Mouse (Mus musculus) G1E (cell line): ENCODE results near the gene Cdiptos.

Experiments
- CTCF ChIP-seq: IDR thresholded peaks from 2 replicates; pipeline ENCODE4 v1.5.1; 2012; ENCODE audit warnings: low read depth, low read length, inconsistent platforms, mixed read lengths
- GATA1 ChIP-seq: IDR thresholded peaks from 2 replicates; pipeline ENCODE4 v1.6.1; 2012; ENCODE audit warnings: borderline replicate concordance, low read length, inconsistent platforms, mixed read lengths
- GATA2 ChIP-seq: IDR thresholded peaks from 2 replicates; pipeline ENCODE4 v1.6.1; 2012; ENCODE audit warnings: low read depth, low read length, inconsistent platforms, borderline replicate concordance

DNA sequence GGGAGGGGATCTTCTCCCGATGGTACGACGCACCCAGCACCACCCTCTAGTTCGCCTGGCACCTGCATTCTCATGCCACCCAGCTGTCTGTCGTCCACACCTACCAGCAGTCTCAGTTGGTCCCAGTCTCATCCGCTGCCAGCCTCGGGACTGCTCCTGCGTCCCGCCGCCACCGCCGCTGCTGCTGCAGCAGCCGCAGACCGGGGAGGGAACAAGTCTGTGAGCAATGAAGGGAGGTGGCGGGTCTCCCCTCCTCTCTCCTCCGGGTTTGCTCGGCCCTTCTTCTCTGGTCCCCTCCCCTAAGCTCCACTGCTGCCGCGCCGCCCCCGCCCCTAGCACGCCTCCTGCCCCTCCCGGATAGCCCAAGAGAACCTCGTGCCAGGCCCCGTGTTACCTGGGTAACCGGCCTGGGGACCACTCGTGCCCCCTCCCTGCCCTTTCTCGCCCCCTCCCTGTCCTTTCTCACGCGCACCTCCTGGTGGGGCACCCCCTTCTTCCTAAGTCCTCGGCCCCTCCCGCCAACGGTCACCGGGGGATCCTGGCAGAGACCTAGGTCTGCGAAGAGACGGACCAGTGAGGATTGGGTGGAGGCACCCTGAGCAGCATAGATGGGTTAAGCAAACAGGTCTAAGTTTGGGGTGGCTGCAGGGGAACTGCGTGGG is 45.1 kb upstream of the Cdiptos start, which contains the start of the genes Gm42742 and Prrt2:
- TF ChIP-seq CTCF (no peak), GATA2 (no peak), GATA1 (no peak)
